ENCODE assay signal across 8 mouse cellular contexts in the genomic region with DNA sequence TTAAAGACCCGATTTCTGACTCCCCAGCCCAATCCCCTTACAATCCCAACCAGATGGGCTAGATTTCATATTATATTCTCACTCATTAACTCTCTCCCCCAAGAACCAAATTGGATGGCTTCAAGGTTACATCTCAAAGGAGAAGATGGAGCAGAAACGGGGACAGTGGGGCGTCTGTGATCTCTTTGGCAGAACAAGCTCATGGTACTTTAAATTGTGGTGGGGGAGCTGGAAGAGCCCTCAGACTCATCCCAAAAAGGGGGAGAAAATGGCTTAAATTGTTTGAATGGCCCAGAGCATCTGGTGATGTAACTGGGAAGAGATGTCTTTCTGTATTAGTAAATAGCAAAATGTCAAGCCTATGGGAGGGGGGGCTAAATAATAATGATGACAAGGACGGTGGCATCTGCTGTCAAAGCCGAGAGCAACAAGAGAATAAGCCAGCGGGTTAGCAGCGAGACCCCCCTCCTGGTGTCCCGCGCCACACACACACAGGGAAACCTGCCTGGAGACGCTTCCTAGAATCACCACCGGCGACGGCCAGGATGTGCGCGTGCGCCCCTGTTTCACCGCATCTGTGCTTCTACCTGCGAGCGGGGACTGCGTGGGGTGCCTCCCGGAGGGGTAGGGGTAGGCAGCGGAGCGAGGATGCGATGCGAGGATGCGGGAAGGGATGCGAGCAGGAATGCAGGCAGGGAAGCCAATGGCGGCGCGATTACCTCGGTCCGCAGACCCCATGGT. TPM values are rescaled to one million over a fixed set of nuclear protein-coding genes. Genes with fewer than 3 reads are reported as not detected.
A peak's percentile ranks its signal among the peaks of the same experiment; 100 is the strongest.
DNase-seq lines count a peak whose midpoint lies in the region; ATAC-seq and TF ChIP-seq lines count a peak whose summit lies in the region.

No protein-coding gene starts in this region.

- H3K27me3 ChIP-seq in lung, postnatal 0 days (replicated peaks; ENCODE audit: insufficient read depth, low read length) = peaks cover 20% of the 10 kb centered on the region
- peaks cover 12% of the 10 kb centered on the region for H3K27me3 ChIP-seq in heart, embryonic 16.5 days (ENCODE audit: control insufficient read depth, insufficient read depth, low read length)
- H3K27me3 ChIP-seq in neural tube, embryonic 15.5 days (replicated peaks) = peaks cover 40% of the 10 kb centered on the region

- H3K4me2 ChIP-seq in lung, postnatal 0 days (replicated peaks; ENCODE audit: low read depth, low read length) = peak overlapping the region; percentile 53
- H3K4me2 ChIP-seq in heart, embryonic 16.5 days (ENCODE audit: low read depth, low read length) = peak overlapping the region; percentile 87
- H3K4me2 ChIP-seq in neural tube, embryonic 15.5 days = peak overlapping the region; percentile 92

- 2% methylated on average over 31 of the region's 32 CpGs for WGBS in lung, postnatal 0 days
- whole genome bisulfite sequencing in heart, embryonic 16.5 days = 3% methylated on average over 32 of the region's 32 CpGs
- 1% methylated on average over 32 of the region's 32 CpGs for WGBS in neural tube, embryonic 15.5 days

- H3K9me3 ChIP-seq in lung, postnatal 0 days (ENCODE audit: low read length) = no peaks in the 10 kb centered on the region
- H3K9me3 ChIP-seq in heart, embryonic 16.5 days (replicated peaks; ENCODE audit: control insufficient read depth, low read length) = no peaks in the 10 kb centered on the region
- H3K9me3 ChIP-seq in neural tube, embryonic 15.5 days (replicated peaks) = no peaks in the 10 kb centered on the region

- H3K36me3 ChIP-seq in lung, postnatal 0 days (ENCODE audit: insufficient read depth, low read length) = no peaks in the 10 kb centered on the region
- H3K36me3 ChIP-seq in heart, embryonic 16.5 days (ENCODE audit: control insufficient read depth, insufficient read depth) = no peaks in the 10 kb centered on the region
- H3K36me3 ChIP-seq in neural tube, embryonic 15.5 days = no peaks in the 10 kb centered on the region

- H3K27ac ChIP-seq in lung, postnatal 0 days (ENCODE audit: low read length) = no peak overlapping the region
- H3K27ac ChIP-seq in heart, embryonic 16.5 days (ENCODE audit: low read length) = peak overlapping the region; percentile 40; the same call in 1 of the 2 replicates
- H3K27ac ChIP-seq in neural tube, embryonic 15.5 days (replicated peaks) = peak overlapping the region; percentile 82

- no peak for TF ChIP-seq CTCF in lung, postnatal 0 days (IDR thresholded peaks at IDR 0.05)

- H3K9ac ChIP-seq in lung, postnatal 0 days (replicated peaks; ENCODE audit: low read depth) = no peak overlapping the region
- H3K9ac ChIP-seq in heart, embryonic 16.5 days (ENCODE audit: low read length) = peak overlapping the region; percentile 72
- H3K9ac ChIP-seq in neural tube, embryonic 15.5 days (replicated peaks) = peak overlapping the region; percentile 66

- intact Hi-C loops in left cerebral cortex, postnatal 25 days (cut with DNase I) = loop anchor here (5.0 kb wide), 1 partner anchor 74 kb away; no protein-coding TSS in a partner anchor

- DNase-seq in lung, postnatal 0 days (ENCODE audit: low spot score) = no peak
- no peak for DNase-seq in lung, adult 18-20 months
- peak; percentile 28 to 37 for DNase-seq in cerebellum, postnatal 4 days (ENCODE audit: low spot score in 2 of 2)
- peak; percentile 57 to 65 for DNase-seq in left cerebral cortex, postnatal 25 days (ENCODE audit: low spot score in 2 of 2)
- no peak for DNase-seq in spleen, postnatal 14 days (ENCODE audit: low spot score in 2 of 2)
- DNase-seq in testis, postnatal 10 days (ENCODE audit: low spot score) = no peak

- no peak for ATAC-seq in lung, postnatal 0 days
- peak; percentile 3; the same call in 1 of the 2 replicates for ATAC-seq in heart, embryonic 16.5 days (replicated peaks; ENCODE audit: extremely low read depth, insufficient read depth, low FRiP score)
- peak; percentile 81 for ATAC-seq in neural tube, embryonic 15.5 days (ENCODE audit: low FRiP score)

- H3K4me3 ChIP-seq in lung, postnatal 0 days (ENCODE audit: low read depth, low read length) = peak overlapping the region; percentile 23
- H3K4me3 ChIP-seq in heart, embryonic 16.5 days (ENCODE audit: low read length) = peak overlapping the region; percentile 60
- peak overlapping the region; percentile 62 for H3K4me3 ChIP-seq in neural tube, embryonic 15.5 days (replicated peaks)

- H3K4me1 ChIP-seq in lung, postnatal 0 days (ENCODE audit: insufficient read depth, low read depth, low read length) = 0 out of 2 replicates have a peak, but pooled peaks cover 6% of the 10 kb centered on the region
- H3K4me1 ChIP-seq in heart, embryonic 16.5 days (ENCODE audit: control insufficient read depth, insufficient read depth, low read length) = peaks cover 30% of the 10 kb centered on the region
- H3K4me1 ChIP-seq in neural tube, embryonic 15.5 days = peaks cover 43% of the 10 kb centered on the region

- TF ChIP-seq EP300 in lung, postnatal 0 days (IDR thresholded peaks at IDR 0.05) = no peak

RNA-seq across cellular contexts. Expression of gene Nfatc2, which starts 0.5 kb away (rescaled TPM):
- polyA plus RNA-seq in lung, postnatal 0 days (2015; fragmentation: Nextera tagmentation; extraction: Ambion mirVana) = 0.72 and 0.96 TPM in 2 replicates
- 10.0 and 10.9 TPM in 2 replicates for polyA plus RNA-seq in heart, embryonic 16.5 days (2015; fragmentation: Nextera tagmentation; extraction: Ambion mirVana)
- 10 to 100 TPM in 1 of 2 experiments, 1 to 10 TPM in 1; 8.5 to 14.3 TPM for total RNA-seq in left cerebral cortex, postnatal 25 days (2021)
- 4.8 and 5.6 TPM in 2 replicates for polyA plus RNA-seq in neural tube, embryonic 15.5 days (2015; fragmentation: Nextera tagmentation; extraction: Ambion mirVana)

Comparison
In these comparisons a context has a peak if more than half of its experiments do, and no peak if none do; other contexts are left out.
1. DNase-seq: peak in cerebellum, postnatal 4 days (2 of 2) and left cerebral cortex, postnatal 25 days (2 of 2); none in lung, postnatal 0 days (single experiment), lung, adult 18-20 months (0 of 2), spleen, postnatal 14 days (0 of 2) and testis, postnatal 10 days (single experiment).
2. Peak in every context shown above with its lines, with median percentiles within 50 percentile points of each other: H3K4me2 ChIP-seq and H3K4me3 ChIP-seq.